Mouse (Mus musculus) liver, adult 2 months (tissue): ENCODE measurements around the gene Gm37240. TPM values are rescaled to one million over a fixed set of nuclear protein-coding genes. Genes with fewer than 3 reads are reported as not detected.

Experiments
- DNase-seq: peaks from one replicate; pipeline ENCODE4 v3.0.0-alpha.2; 2011; ENCODE audit warnings: low read depth, low spot score; ENCODE audit errors: extremely low read depth
- H3K27ac ChIP-seq: fragments of 200-500 bp; replicated peaks from 2 replicates; pipeline ENCODE4 v1.5.1; 2012; ENCODE audit warnings: low read depth, mild to moderate bottlenecking, control low read depth, inconsistent platforms, low read length; ENCODE audit not compliant: insufficient read depth
- H3K27me3 ChIP-seq: fragments of 200-500 bp; 2 replicates; pipeline ENCODE4 v1.6.1; 2012; ENCODE audit warnings: mild to moderate bottlenecking, moderate library complexity, low read length, inconsistent platforms; ENCODE audit not compliant: control insufficient read depth, insufficient read depth
- H3K36me3 ChIP-seq: fragments of 200-500 bp; 2 replicates; pipeline ENCODE4 v1.6.1; 2012; ENCODE audit warnings: low read length, inconsistent platforms; ENCODE audit not compliant: control insufficient read depth, insufficient read depth
- H3K4me1 ChIP-seq: fragments of 200-500 bp; 2 replicates; pipeline ENCODE4 v1.6.1; 2011; ENCODE audit warnings: low read length; ENCODE audit not compliant: control insufficient read depth, insufficient read depth
- H3K4me3 ChIP-seq: fragments of 200-500 bp; 2 replicates; pipeline ENCODE4 v1.5.1; 2011; ENCODE audit warnings: low read depth, mild to moderate bottlenecking, control low read depth, low read length, moderate library complexity; ENCODE audit not compliant: insufficient read depth
- H3K79me2 ChIP-seq: fragments of 200-500 bp; 2 replicates; pipeline ENCODE4 v1.6.1; 2012; ENCODE audit warnings: inconsistent platforms, mild to moderate bottlenecking, low read length, moderate library complexity; ENCODE audit not compliant: control insufficient read depth, insufficient read depth
- H3K9ac ChIP-seq: fragments of 200-500 bp; 2 replicates; pipeline ENCODE4 v1.6.1; 2012; ENCODE audit warnings: low read depth, mild to moderate bottlenecking, control low read depth, inconsistent platforms, low read length
- CTCF ChIP-seq: fragments of 200-500 bp; IDR thresholded peaks from 2 replicates; pipeline ENCODE4 v1.5.1; 2011; ENCODE audit warnings: low read depth, low read length, control low read depth
- POLR2A ChIP-seq: fragments of 200-500 bp; IDR thresholded peaks from 2 replicates; pipeline ENCODE4 v1.6.1; 2011; ENCODE audit warnings: low read length, control low read depth; ENCODE audit not compliant: insufficient read depth; ENCODE audit errors: extremely low read depth
- WGBS: fragments of 180-500 bp; shearing (Covaris S2); methylation state at CpG from one replicate; pipeline ENCODE4 v1.1.7; 2018; 5-methylcytosine and 5-hydroxymethylcytosine counted together
- polyA plus RNA-seq: library from polyadenylated mRNA; depleted of rRNA; stranded (reverse); fragments of >200 nt; gene quantifications from 2 replicates; pipeline ENCODE4 v1.2.3, GENCODE M21; 2012
- total RNA-seq: library from RNA; depleted of rRNA; stranded (reverse); fragments of >200 nt; gene quantifications from 2 replicates; pipeline ENCODE4 v1.2.3, GENCODE M21; 2014

Gm37240 gene
- total and polyA plus RNA-seq, 2 experiments, result 2.2 to 6.9 TPM

DNA sequence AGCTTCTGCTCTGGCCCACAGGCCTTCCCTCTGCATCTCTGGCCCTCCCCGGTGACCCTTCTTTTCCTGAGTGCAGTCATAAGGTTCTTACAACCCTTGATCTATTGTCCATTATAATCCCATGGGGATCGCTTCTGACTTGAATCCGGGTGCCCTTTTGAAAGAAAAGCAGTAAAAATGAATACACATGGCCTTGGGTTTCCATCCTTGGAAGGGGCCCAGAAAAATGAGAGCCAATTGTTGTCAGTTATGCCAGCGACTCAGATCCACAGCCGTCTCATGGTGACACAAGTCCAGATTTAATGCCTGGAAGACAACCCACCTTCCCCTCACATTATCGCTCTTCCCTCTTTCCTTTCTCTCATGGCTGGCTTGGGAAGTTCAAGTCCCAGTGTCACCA, 1405.2 kb downstream of the Gm37240 start:
- 92% methylated on average over 6 of the region's 6 CpGs for WGBS

DNA sequence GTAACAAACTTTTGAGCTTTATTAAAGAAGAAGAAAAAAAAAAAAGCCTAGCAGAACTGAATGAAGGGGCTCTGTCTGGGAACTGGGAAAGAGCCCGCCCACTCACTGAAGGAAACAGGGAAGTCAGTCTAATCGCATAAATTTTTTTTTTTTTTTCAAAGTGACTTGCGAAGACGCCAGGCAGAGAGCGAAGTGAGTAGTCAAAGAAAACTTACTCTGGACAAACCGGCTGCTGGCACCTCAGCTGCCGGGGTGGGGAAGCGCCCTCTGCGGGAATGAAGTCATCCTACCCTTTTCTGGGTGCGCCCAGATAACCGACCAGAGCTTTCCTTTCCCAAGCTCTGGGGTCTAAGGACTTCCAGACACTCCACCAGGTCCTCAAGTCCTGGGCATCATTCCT, 1406.2 kb downstream of the Gm37240 start:
- H3K27ac ChIP-seq, result no peak overlapping the region
- peaks cover 10% of the 10 kb centered on the region; the same call in 1 of the 2 replicates for H3K27me3 ChIP-seq
- TF ChIP-seq POLR2A (no peak), CTCF (peak; percentile 24; the same call in 1 of the 2 replicates)
- DNase-seq, result no peak
- no peaks in the 10 kb centered on the region for H3K4me1 ChIP-seq
- no peak overlapping the region for H3K9ac ChIP-seq
- H3K79me2 ChIP-seq, result no peaks in the 10 kb centered on the region
- WGBS, result 24% methylated on average over 11 of the region's 11 CpGs
- no peak overlapping the region for H3K4me3 ChIP-seq
- no peaks in the 10 kb centered on the region for H3K36me3 ChIP-seq

More for the DNA sequence above, 1405.2 kb downstream of the Gm37240 start:
- no peaks in the 10 kb centered on the region for H3K79me2 ChIP-seq
- no peaks in the 10 kb centered on the region for H3K4me1 ChIP-seq
- H3K27me3 ChIP-seq, result peaks cover 10% of the 10 kb centered on the region; the same call in 1 of the 2 replicates
- H3K4me3 ChIP-seq, result no peak overlapping the region
- no peaks in the 10 kb centered on the region for H3K36me3 ChIP-seq
- no peak overlapping the region for H3K27ac ChIP-seq
- DNase-seq, result no peak
- TF ChIP-seq POLR2A, result no peak
- no peak for TF ChIP-seq CTCF
- H3K9ac ChIP-seq, result no peak overlapping the region

DNA sequence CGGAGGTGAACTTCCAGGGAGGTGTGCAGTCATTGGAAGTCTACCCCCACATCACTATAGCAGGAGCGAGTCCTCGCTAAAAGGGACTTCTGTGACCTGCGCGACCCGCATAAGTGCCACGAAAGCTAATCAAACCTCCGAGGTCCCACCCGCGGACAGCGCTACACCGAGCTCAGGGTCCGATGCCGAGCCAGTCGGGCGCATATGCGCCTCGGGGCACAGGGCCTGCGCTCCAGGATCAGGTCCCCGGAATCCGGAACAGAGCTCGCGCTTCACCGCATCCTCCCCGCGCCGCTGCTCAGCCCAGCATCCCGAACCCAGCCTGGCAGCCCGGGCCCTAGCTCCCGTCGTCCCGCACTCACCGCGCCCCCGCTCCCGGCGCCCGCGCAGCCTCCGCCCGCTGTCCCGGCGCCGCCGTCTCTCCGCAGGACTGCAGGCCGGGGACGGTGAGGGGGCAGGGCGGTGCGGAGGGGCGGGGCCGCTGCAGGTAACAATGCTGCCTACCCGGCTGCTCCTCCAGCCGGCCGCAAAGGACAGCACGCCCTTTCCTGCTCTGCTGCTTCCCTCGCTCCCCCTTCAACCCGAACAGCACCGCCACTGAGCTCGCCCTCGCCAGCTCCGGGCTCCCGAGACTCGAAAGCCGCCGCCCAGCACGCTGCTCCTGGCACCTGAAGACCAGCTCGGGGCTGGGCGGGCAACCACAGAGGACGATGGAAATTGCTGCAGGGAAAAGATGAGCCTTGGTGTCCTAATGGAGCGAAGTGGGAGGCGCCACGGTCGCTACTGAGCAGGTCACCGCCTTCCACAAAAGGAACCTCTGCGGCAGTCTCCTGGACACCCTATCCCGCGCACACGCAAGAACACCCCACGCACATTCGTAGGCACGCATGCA, 1407.1 kb downstream of the Gm37240 start, which contains the start of gene Fhdc1:
Gene Fhdc1 (minus strand): TSS at position 424 of the 892 bp plus-strand sequence.
- no peaks in the 10 kb centered on the region for H3K79me2 ChIP-seq
- no peak within 1 kb of the TSS for H3K27ac ChIP-seq
- H3K36me3 ChIP-seq, result no peaks in the 10 kb centered on the region
- peak within 1 kb of the TSS; percentile 48 for H3K9ac ChIP-seq
- 2% methylated on average over 82 of the region's 82 CpGs for WGBS
- peaks cover 10% of the 10 kb centered on the region; the same call in 1 of the 2 replicates for H3K27me3 ChIP-seq
- no peak for TF ChIP-seq CTCF
- no peak for TF ChIP-seq POLR2A
- H3K4me3 ChIP-seq, result peak within 1 kb of the TSS; percentile 57
- DNase-seq, result no peak
- H3K4me1 ChIP-seq, result no peaks in the 10 kb centered on the region

DNA sequence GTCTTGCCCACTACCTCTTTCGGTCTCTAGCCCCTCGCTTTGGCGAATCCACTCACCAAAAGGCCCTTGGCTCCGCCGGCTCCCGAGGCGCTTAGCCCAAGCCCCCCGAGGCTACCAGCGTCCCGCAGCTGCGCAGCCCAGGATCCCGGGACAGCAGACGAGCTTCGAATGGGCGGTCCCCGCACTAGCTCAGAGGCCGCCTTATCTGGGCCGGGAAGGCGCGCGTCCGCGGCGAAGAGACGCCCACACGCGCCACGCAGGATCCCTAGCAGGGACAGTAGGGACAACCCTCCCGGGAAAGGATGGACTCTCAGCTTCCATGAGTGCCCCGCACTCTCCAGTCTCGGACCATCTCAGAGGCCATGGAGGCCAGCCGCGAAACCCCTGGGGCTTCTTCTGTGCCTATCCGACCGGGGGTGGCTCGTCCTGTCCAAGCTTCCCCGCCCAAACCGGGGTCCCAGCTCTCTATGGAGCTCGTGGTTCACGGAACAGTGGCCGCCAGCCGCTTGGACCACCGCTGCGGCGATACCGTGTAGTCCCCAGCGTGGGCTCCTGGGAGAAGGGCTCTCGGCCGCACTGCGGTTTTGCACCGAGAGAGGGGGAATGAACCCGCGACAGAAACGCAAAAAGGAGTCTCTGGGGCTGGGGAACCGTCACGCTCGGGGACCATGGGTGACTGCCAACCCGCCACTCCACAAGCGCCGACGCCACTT, 1407.9 kb downstream of the Gm37240 start:
- no peak for DNase-seq

DNA sequence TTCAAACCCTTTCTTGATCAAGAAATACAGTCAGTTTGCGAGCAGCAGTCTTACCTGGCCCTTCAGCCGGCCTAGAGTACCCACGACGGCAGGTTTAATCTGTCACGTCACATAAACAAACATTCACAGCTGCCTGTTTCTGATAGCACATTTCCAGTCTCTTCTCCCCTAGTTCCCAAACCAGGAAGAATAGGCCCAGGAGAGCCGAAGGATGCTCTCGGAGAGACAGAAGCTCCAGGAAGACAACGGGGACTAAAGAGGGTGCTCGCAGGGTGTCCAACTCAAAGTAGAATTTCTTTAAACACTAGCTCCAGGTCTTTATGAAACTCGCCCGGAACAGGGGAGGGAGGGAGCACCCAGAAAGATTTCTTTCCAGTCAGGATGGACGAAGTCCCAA, 1408.4 kb downstream of the Gm37240 start:
- H3K27me3 ChIP-seq, result peaks cover 10% of the 10 kb centered on the region; the same call in 1 of the 2 replicates
- no peak for DNase-seq
- WGBS, result 14% methylated on average over 12 of the region's 12 CpGs

More for the DNA sequence above, 1407.9 kb downstream of the Gm37240 start:
- Histone ChIP-seq H3K36me3 (no peaks in the 10 kb centered on the region), H3K4me3 (peak overlapping the region; percentile 57), H3K9ac (peak overlapping the region; percentile 48; the same call in 1 of the 2 replicates), H3K27me3 (peaks cover 10% of the 10 kb centered on the region; the same call in 1 of the 2 replicates), H3K4me1 (no peaks in the 10 kb centered on the region), H3K27ac (no peak overlapping the region), H3K79me2 (no peaks in the 10 kb centered on the region)
- TF ChIP-seq POLR2A (no peak), CTCF (no peak)
- 2% methylated on average over 61 of the region's 61 CpGs for WGBS

More for the DNA sequence above, 1408.4 kb downstream of the Gm37240 start:
- H3K9ac ChIP-seq, result no peak overlapping the region
- no peaks in the 10 kb centered on the region for H3K36me3 ChIP-seq
- H3K79me2 ChIP-seq, result no peaks in the 10 kb centered on the region
- H3K4me3 ChIP-seq, result peak overlapping the region; percentile 57; the same call in 1 of the 2 replicates
- no peak for TF ChIP-seq CTCF
- TF ChIP-seq POLR2A, result no peak
- no peak overlapping the region for H3K27ac ChIP-seq
- H3K4me1 ChIP-seq, result no peaks in the 10 kb centered on the region
